Mouse (Mus musculus) heart, embryonic 11.5 days (tissue): ENCODE measurements at regions not wholly inside any gene's neighbourhood (a gene's known extent, or its start where the extent isn't known, plus 50 kb on each side); places are given as distances from the start of the nearest gene placed in this dataset.

Experiments
- ATAC-seq: fragments of 200-750 bp; cut with Nextera tagmentation; replicated peaks from 2 replicates; pipeline ENCODE4 v1.8.0; 2017; ENCODE audit warnings: moderate library complexity; ENCODE audit not compliant: insufficient number of reproducible peaks, low FRiP score, low TSS enrichment
- H3K27ac ChIP-seq: fragments of 300-500 bp; sonication (generic); 2 replicates; pipeline ENCODE4 v1.5.1; 2014; ENCODE audit warnings: mild to moderate bottlenecking, low read depth, low read length
- H3K27me3 ChIP-seq: fragments of 300-500 bp; sonication (generic); 2 replicates; pipeline ENCODE4 v1.6.1; 2014; ENCODE audit warnings: mild to moderate bottlenecking, low read length, mixed read lengths; ENCODE audit not compliant: control insufficient read depth, insufficient read depth
- H3K36me3 ChIP-seq: fragments of 300-500 bp; sonication (generic); 2 replicates; pipeline ENCODE4 v1.6.1; 2014; ENCODE audit warnings: mild to moderate bottlenecking, low read length, moderate library complexity, mixed read lengths; ENCODE audit not compliant: control insufficient read depth, insufficient read depth
- H3K4me1 ChIP-seq: fragments of 300-500 bp; sonication (generic); 2 replicates; pipeline ENCODE4 v1.6.1; 2014; ENCODE audit warnings: low read length; ENCODE audit not compliant: control insufficient read depth, insufficient read depth
- H3K4me2 ChIP-seq: fragments of 300-500 bp; sonication (generic); 2 replicates; pipeline ENCODE4 v1.6.1; 2014; ENCODE audit warnings: mild to moderate bottlenecking, moderate library complexity
- H3K4me3 ChIP-seq: fragments of 300-500 bp; sonication (generic); 2 replicates; pipeline ENCODE4 v1.5.1; 2014; ENCODE audit warnings: low read depth, low read length
- H3K9ac ChIP-seq: fragments of 300-500 bp; sonication (generic); 2 replicates; pipeline ENCODE4 v1.6.1; 2014; ENCODE audit warnings: mild to moderate bottlenecking, low read depth, low read length, moderate library complexity
- H3K9me3 ChIP-seq: fragments of 300-500 bp; sonication (generic); replicated peaks from 2 replicates; pipeline ENCODE4 v1.6.1; 2016; ENCODE audit warnings: low read length; ENCODE audit not compliant: control insufficient read depth
- WGBS: fragments of 180-500 bp; shearing (Covaris S2); extraction: QIAGEN DNeasy Blood & Tissue Kit; methylation state at CpG from one replicate; pipeline ENCODE4 v1.1.7; 2014; ENCODE audit not compliant: insufficient replicate concordance; 5-methylcytosine and 5-hydroxymethylcytosine counted together

- H3K36me3 ChIP-seq = no peaks in the 10 kb centered on the region
- H3K4me3 ChIP-seq = no peak overlapping the region
- no peak overlapping the region for H3K9ac ChIP-seq
- H3K27ac ChIP-seq = no peak overlapping the region
- no peaks in the 10 kb centered on the region for H3K27me3 ChIP-seq
- H3K4me1 ChIP-seq = no peaks in the 10 kb centered on the region
- WGBS = 85% methylated on average over 8 of the region's 8 CpGs
- ATAC-seq = no peak
- H3K4me2 ChIP-seq = no peak overlapping the region
- no peaks in the 10 kb centered on the region for H3K9me3 ChIP-seq
These were observed 283.7 kb upstream of the Smim15 start for GRCm38 (mm10) chr13:107760511-107760910.

GRCm38 (mm10) chr13:107758327-107759095, 285.7 kb upstream of the Smim15 start:
- 90% methylated on average over 13 of the region's 13 CpGs for WGBS
- no peak overlapping the region for H3K27ac ChIP-seq
- no peaks in the 10 kb centered on the region for H3K36me3 ChIP-seq
- no peak overlapping the region for H3K4me2 ChIP-seq
- H3K9me3 ChIP-seq = no peaks in the 10 kb centered on the region
- H3K27me3 ChIP-seq = no peaks in the 10 kb centered on the region
- no peak for ATAC-seq
- no peak overlapping the region for H3K9ac ChIP-seq
- no peaks in the 10 kb centered on the region for H3K4me1 ChIP-seq
- H3K4me3 ChIP-seq = no peak overlapping the region

- H3K9ac ChIP-seq = no peak overlapping the region
- no peaks in the 10 kb centered on the region for H3K9me3 ChIP-seq
- H3K36me3 ChIP-seq = no peaks in the 10 kb centered on the region
- ATAC-seq = no peak
- no peaks in the 10 kb centered on the region for H3K4me1 ChIP-seq
- no peaks in the 10 kb centered on the region for H3K27me3 ChIP-seq
- WGBS = 51% methylated on average over 3 of the region's 3 CpGs
- H3K4me2 ChIP-seq = no peak overlapping the region
- H3K4me3 ChIP-seq = no peak overlapping the region
- no peak overlapping the region for H3K27ac ChIP-seq
These were observed 291.5 kb upstream of the Smim15 start for GRCm38 (mm10) chr13:107752745-107753144.

- H3K9ac ChIP-seq = no peak overlapping the region
- no peak for ATAC-seq
- H3K27ac ChIP-seq = no peak overlapping the region
- H3K4me2 ChIP-seq = no peak overlapping the region
- WGBS = 87% methylated on average over 21 of the region's 21 CpGs
- no peaks in the 10 kb centered on the region for H3K9me3 ChIP-seq
- H3K27me3 ChIP-seq = no peaks in the 10 kb centered on the region
- no peaks in the 10 kb centered on the region for H3K4me1 ChIP-seq
- no peak overlapping the region for H3K4me3 ChIP-seq
- H3K36me3 ChIP-seq = no peaks in the 10 kb centered on the region
These were observed 300.6 kb upstream of the Smim15 start for GRCm38 (mm10) chr13:107743464-107744218.

- WGBS = 79% methylated on average over 8 of the region's 8 CpGs
- no peak for ATAC-seq
These were observed 307.7 kb upstream of the Smim15 start for GRCm38 (mm10) chr13:107736581-107736980.

GRCm38 (mm10) chr13:107734161-107734905, 309.9 kb upstream of the Smim15 start:
- no peak for ATAC-seq
- Histone ChIP-seq H3K4me1 (no peaks in the 10 kb centered on the region), H3K27me3 (no peaks in the 10 kb centered on the region), H3K36me3 (peaks cover 2% of the 10 kb centered on the region), H3K27ac (no peak overlapping the region), H3K9me3 (no peaks in the 10 kb centered on the region), H3K4me2 (no peak overlapping the region), H3K9ac (no peak overlapping the region), H3K4me3 (no peak overlapping the region)
- WGBS = 90% methylated on average over 12 of the region's 12 CpGs

More at GRCm38 (mm10) chr13:107736581-107736980, 307.7 kb upstream of the Smim15 start:
- no peak overlapping the region for H3K9ac ChIP-seq
- no peaks in the 10 kb centered on the region for H3K27me3 ChIP-seq
- H3K27ac ChIP-seq = no peak overlapping the region
- no peaks in the 10 kb centered on the region for H3K9me3 ChIP-seq
- H3K4me2 ChIP-seq = no peak overlapping the region
- no peaks in the 10 kb centered on the region for H3K36me3 ChIP-seq
- H3K4me1 ChIP-seq = no peaks in the 10 kb centered on the region
- H3K4me3 ChIP-seq = no peak overlapping the region

- H3K9ac ChIP-seq = no peak overlapping the region
- H3K9me3 ChIP-seq = no peaks in the 10 kb centered on the region
- no peak overlapping the region for H3K4me3 ChIP-seq
- peaks cover 12% of the 10 kb centered on the region for H3K36me3 ChIP-seq
- no peaks in the 10 kb centered on the region for H3K4me1 ChIP-seq
- no peak for ATAC-seq
- WGBS = 93% methylated on average over 9 of the region's 9 CpGs
- H3K27ac ChIP-seq = no peak overlapping the region
- H3K27me3 ChIP-seq = no peaks in the 10 kb centered on the region
- no peak overlapping the region for H3K4me2 ChIP-seq
These were observed 313.3 kb upstream of the Smim15 start for GRCm38 (mm10) chr13:107730976-107731375.

GRCm38 (mm10) chr13:107726491-107726890, 317.8 kb upstream of the Smim15 start:
- H3K27ac ChIP-seq = no peak overlapping the region
- no peak overlapping the region for H3K9ac ChIP-seq
- H3K9me3 ChIP-seq = no peaks in the 10 kb centered on the region
- ATAC-seq = no peak
- no peak overlapping the region for H3K4me2 ChIP-seq
- no peak overlapping the region for H3K4me3 ChIP-seq
- no peaks in the 10 kb centered on the region for H3K27me3 ChIP-seq
- peaks cover 12% of the 10 kb centered on the region for H3K36me3 ChIP-seq
- 92% methylated on average over 20 of the region's 20 CpGs for WGBS
- H3K4me1 ChIP-seq = no peaks in the 10 kb centered on the region
